Mouse (Mus musculus) limb, embryonic 12.5 days (tissue): ENCODE data around the gene Fez1. TPM values are rescaled to one million over a fixed set of nuclear protein-coding genes. Genes with fewer than 3 reads are reported as not detected.

Source experiments
- polyA plus RNA-seq: library from polyadenylated mRNA; unstranded; fragments of >200 nt; fragmentation: Nextera tagmentation; extraction: Ambion mirVana; gene quantifications from 2 replicates; pipeline ENCODE4 v1.2.1, GENCODE M21; 2016

Fez1 gene
- polyA plus RNA-seq, 1 experiment from 2014 or later = 20.9 TPM

Other genes starting within 250 kb of the Fez1 start
- not detected in 2 replicates for gene Gm17689, start 239.2 kb upstream of the Fez1 start, polyA plus RNA-seq
- not detected in 2 replicates for gene A630095E13Rik, start 178.5 kb upstream of the Fez1 start, polyA plus RNA-seq
- gene Acrv1, start 128.6 kb upstream of the Fez1 start, polyA plus RNA-seq = not detected in 2 replicates
- gene Chek1, start 94.8 kb upstream of the Fez1 start, polyA plus RNA-seq = 50.5 and 55.8 TPM in 2 replicates
- gene Stt3a, start 54.2 kb upstream of the Fez1 start, polyA plus RNA-seq = 243 and 250 TPM in 2 replicates
- gene Ei24, start 24.5 kb upstream of the Fez1 start, polyA plus RNA-seq = 103 and 106 TPM in 2 replicates